Mouse (Mus musculus): ENCODE results near the gene Cct4. TPM values are rescaled to one million over a fixed set of nuclear protein-coding genes. Genes with fewer than 3 reads are reported as not detected.

Cct4 gene
- not detected in 2 replicates for polyA plus RNA-seq (2012; ENCODE audit: insufficient read depth, insufficient read length, low replicate concordance, missing spikeins)

- Histone ChIP-seq H3K4me3 (ENCODE audit: insufficient read depth, low read depth, low read length) (peak within 1 kb of the TSS; percentile 74), H3K4me1 (ENCODE audit: control insufficient read depth, insufficient read depth, low read length) (peaks cover 2% of the 10 kb centered on the region; the same call in 1 of the 2 replicates), H3K27ac (ENCODE audit: insufficient read depth, low read depth, low read length) (peak within 1 kb of the TSS; percentile 66; the same call in 1 of the 2 replicates)
- WGBS: under 1% methylated on average over 66 of the region's 66 CpGs
- TF ChIP-seq POLR2A (IDR thresholded peaks at IDR 0.05; ENCODE audit: insufficient read depth, low read depth, low read length) (peak; percentile 81), CTCF (IDR thresholded peaks at IDR 0.05; ENCODE audit: insufficient read depth, low read depth, low read length) (no peak)
These were observed at the start of gene Cct4 for GRCm38 (mm10) chr11:22990393-22991126. Cct4 (plus strand) TSS chr11:22990519.

GRCm38 (mm10) chr11:22949101-22949500, 41.2 kb upstream of the Cct4 start:
- no peak overlapping the region for H3K27ac ChIP-seq (ENCODE audit: insufficient read depth, low read depth, low read length)
- 85% methylated on average over 1 of the region's 1 CpGs for WGBS
- H3K4me3 ChIP-seq (ENCODE audit: insufficient read depth, low read depth, low read length): no peak overlapping the region
- no peaks in the 10 kb centered on the region for H3K4me1 ChIP-seq (ENCODE audit: control insufficient read depth, insufficient read depth, low read length)
- TF ChIP-seq CTCF (IDR thresholded peaks at IDR 0.05; ENCODE audit: insufficient read depth, low read depth, low read length): no peak

- H3K4me3 ChIP-seq (ENCODE audit: insufficient read depth, low read depth, low read length): no peak overlapping the region
- H3K27ac ChIP-seq (ENCODE audit: insufficient read depth, low read depth, low read length): no peak overlapping the region
- WGBS: 90% methylated on average over 6 of the region's 6 CpGs
- TF ChIP-seq POLR2A (IDR thresholded peaks at IDR 0.05; ENCODE audit: insufficient read depth, low read depth, low read length): no peak
- no peak for TF ChIP-seq CTCF (IDR thresholded peaks at IDR 0.05; ENCODE audit: insufficient read depth, low read depth, low read length)
- H3K4me1 ChIP-seq (ENCODE audit: control insufficient read depth, insufficient read depth, low read length): no peaks in the 10 kb centered on the region
These were observed 40.2 kb upstream of the Cct4 start for GRCm38 (mm10) chr11:22950131-22950530.

GRCm38 (mm10) chr11:22952668-22953067, 37.7 kb upstream of the Cct4 start:
- no peaks in the 10 kb centered on the region for H3K4me1 ChIP-seq (ENCODE audit: control insufficient read depth, insufficient read depth, low read length)
- H3K4me3 ChIP-seq (ENCODE audit: insufficient read depth, low read depth, low read length): no peak overlapping the region
- no peak for TF ChIP-seq POLR2A (IDR thresholded peaks at IDR 0.05; ENCODE audit: insufficient read depth, low read depth, low read length)
- no peak for TF ChIP-seq CTCF (IDR thresholded peaks at IDR 0.05; ENCODE audit: insufficient read depth, low read depth, low read length)
- H3K27ac ChIP-seq (ENCODE audit: insufficient read depth, low read depth, low read length): no peak overlapping the region
- WGBS: 93% methylated on average over 7 of the region's 7 CpGs

GRCm38 (mm10) chr11:22956346-22956745, 34.0 kb upstream of the Cct4 start:
- H3K4me1 ChIP-seq (ENCODE audit: control insufficient read depth, insufficient read depth, low read length): no peaks in the 10 kb centered on the region
- H3K4me3 ChIP-seq (ENCODE audit: insufficient read depth, low read depth, low read length): no peak overlapping the region
- WGBS: 97% methylated on average over 6 of the region's 6 CpGs
- no peak overlapping the region for H3K27ac ChIP-seq (ENCODE audit: insufficient read depth, low read depth, low read length)
- no peak for TF ChIP-seq POLR2A (IDR thresholded peaks at IDR 0.05; ENCODE audit: insufficient read depth, low read depth, low read length)
- TF ChIP-seq CTCF (IDR thresholded peaks at IDR 0.05; ENCODE audit: insufficient read depth, low read depth, low read length): no peak

- TF ChIP-seq POLR2A (IDR thresholded peaks at IDR 0.05; ENCODE audit: insufficient read depth, low read depth, low read length): no peak
- TF ChIP-seq CTCF (IDR thresholded peaks at IDR 0.05; ENCODE audit: insufficient read depth, low read depth, low read length): no peak
- Histone ChIP-seq H3K27ac (ENCODE audit: insufficient read depth, low read depth, low read length) (no peak overlapping the region), H3K4me1 (ENCODE audit: control insufficient read depth, insufficient read depth, low read length) (no peaks in the 10 kb centered on the region), H3K4me3 (ENCODE audit: insufficient read depth, low read depth, low read length) (no peak overlapping the region)
- 72% methylated on average over 4 of the region's 4 CpGs for WGBS
These were observed 33.5 kb upstream of the Cct4 start for GRCm38 (mm10) chr11:22956830-22957229.

- WGBS: 98% methylated on average over 4 of the region's 4 CpGs
- TF ChIP-seq POLR2A (IDR thresholded peaks at IDR 0.05; ENCODE audit: insufficient read depth, low read depth, low read length) (no peak), CTCF (IDR thresholded peaks at IDR 0.05; ENCODE audit: insufficient read depth, low read depth, low read length) (no peak)
These were observed 32.4 kb upstream of the Cct4 start for GRCm38 (mm10) chr11:22957791-22958374.

GRCm38 (mm10) chr11:22962101-22962500, 28.2 kb upstream of the Cct4 start:
- TF ChIP-seq CTCF (IDR thresholded peaks at IDR 0.05; ENCODE audit: insufficient read depth, low read depth, low read length): no peak
- no peak for TF ChIP-seq POLR2A (IDR thresholded peaks at IDR 0.05; ENCODE audit: insufficient read depth, low read depth, low read length)
- Histone ChIP-seq H3K27ac (ENCODE audit: insufficient read depth, low read depth, low read length) (no peak overlapping the region), H3K4me3 (ENCODE audit: insufficient read depth, low read depth, low read length) (no peak overlapping the region), H3K4me1 (ENCODE audit: control insufficient read depth, insufficient read depth, low read length) (no peaks in the 10 kb centered on the region)
- WGBS: 97% methylated on average over 1 of the region's 1 CpGs

More at GRCm38 (mm10) chr11:22957791-22958374, 32.4 kb upstream of the Cct4 start:
- no peaks in the 10 kb centered on the region for H3K4me1 ChIP-seq (ENCODE audit: control insufficient read depth, insufficient read depth, low read length)
- H3K4me3 ChIP-seq (ENCODE audit: insufficient read depth, low read depth, low read length): no peak overlapping the region
- no peak overlapping the region for H3K27ac ChIP-seq (ENCODE audit: insufficient read depth, low read depth, low read length)

GRCm38 (mm10) chr11:22964401-22964800, 25.9 kb upstream of the Cct4 start:
- no peak overlapping the region for H3K27ac ChIP-seq (ENCODE audit: insufficient read depth, low read depth, low read length)
- H3K4me1 ChIP-seq (ENCODE audit: control insufficient read depth, insufficient read depth, low read length): no peaks in the 10 kb centered on the region
- TF ChIP-seq CTCF (IDR thresholded peaks at IDR 0.05; ENCODE audit: insufficient read depth, low read depth, low read length): no peak
- no peak for TF ChIP-seq POLR2A (IDR thresholded peaks at IDR 0.05; ENCODE audit: insufficient read depth, low read depth, low read length)
- no peak overlapping the region for H3K4me3 ChIP-seq (ENCODE audit: insufficient read depth, low read depth, low read length)
- 80% methylated on average over 4 of the region's 4 CpGs for WGBS
